Mouse (Mus musculus) bone marrow, adult 2 months (tissue): ENCODE data around the gene Setd1a.

Experiments
- CTCF ChIP-seq: fragments of 200-500 bp; IDR thresholded peaks from 2 replicates; pipeline ENCODE4 v1.5.1; 2011; ENCODE audit warnings: low read length, control low read depth; ENCODE audit not compliant: control insufficient read depth, insufficient read depth
- POLR2A ChIP-seq: fragments of 200-500 bp; IDR thresholded peaks from 2 replicates; pipeline ENCODE4 v1.6.1; 2011; ENCODE audit warnings: low read depth, mild to moderate bottlenecking, control low read depth, low read length, borderline replicate concordance; ENCODE audit not compliant: control insufficient read depth

DNA sequence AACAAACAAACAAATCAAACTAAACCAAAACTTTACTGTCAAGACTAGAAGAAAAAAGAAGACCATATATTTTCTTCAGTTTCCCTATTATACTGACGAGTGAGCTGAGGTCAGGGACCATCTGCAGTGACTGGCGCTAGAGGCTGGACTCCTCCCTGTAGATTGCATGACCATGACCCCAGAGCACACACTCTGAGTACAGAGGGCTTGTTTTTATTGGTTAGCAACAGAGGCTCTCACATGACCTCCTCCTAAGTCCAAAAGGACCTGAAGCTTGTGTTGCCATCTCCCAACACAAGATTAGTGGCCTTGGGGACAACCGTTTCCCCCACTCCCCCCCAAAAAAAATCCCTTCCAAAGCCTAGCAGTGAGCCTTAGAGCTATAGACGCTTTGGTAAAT, 37.4 kb downstream of the Setd1a start:
- no peak for TF ChIP-seq CTCF
- no peak for TF ChIP-seq POLR2A
